Mouse (Mus musculus): Measurements from ENCODE around the gene Arhgap27. TPM values are rescaled to one million over a fixed set of nuclear protein-coding genes. Genes with fewer than 3 reads are reported as not detected.
"Not testable (repeated sequence)": the region's sequence is repeated elsewhere in the genome, so short reads cannot be mapped to it uniquely, and the experiment has no call there.

The Arhgap27 gene
- total RNA-seq (2022): 10 to 100 TPM; 17.6 to 21.1 (median 19.1) TPM

GRCm38 (mm10) chr11:103363214-103364148, at the start of gene Arhgap27:
TSS of gene Arhgap27 (minus strand) at chr11:103363692.
- no peak for DNase-seq (ENCODE audit: low spot score in 2 of 2)

GRCm38 (mm10) chr11:103412950-103413423, 49.5 kb upstream of the Arhgap27 start:
- DNase-seq (ENCODE audit: low spot score in 2 of 2): no peak

GRCm38 (mm10) chr11:103411981-103412949, 48.8 kb upstream of the Arhgap27 start, which contains the start of gene Plekhm1:
TSS of gene Plekhm1 (minus strand) at chr11:103412687.
- peak; percentile 80 to 94 for DNase-seq (ENCODE audit: low spot score in 2 of 2)

- DNase-seq (ENCODE audit: low spot score in 2 of 2): no peak
Observed at GRCm38 (mm10) chr11:103411301-103411700, 47.8 kb upstream of the Arhgap27 start.

DNA sequence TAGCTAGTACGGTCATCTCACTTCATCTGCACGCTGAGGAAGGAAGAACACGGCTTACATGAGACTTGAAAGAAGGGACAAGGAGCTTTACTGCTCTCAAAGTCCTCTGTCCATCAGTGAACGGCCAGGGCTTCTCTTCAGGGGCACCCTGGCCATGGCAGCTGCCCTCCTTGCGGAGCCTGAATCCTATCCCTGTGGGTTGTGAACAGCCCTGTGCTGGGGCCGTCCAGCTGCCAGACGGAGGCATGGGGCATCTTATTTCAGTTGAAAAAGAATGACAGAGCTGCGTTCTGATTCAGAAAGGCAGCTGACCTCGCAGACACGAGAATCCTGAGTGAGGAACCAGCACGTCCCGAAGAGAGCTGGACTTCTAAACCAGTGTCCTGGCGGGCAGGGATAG, 45.4 kb upstream of the Arhgap27 start:
- no peak for DNase-seq (ENCODE audit: low spot score in 2 of 2)

GRCm38 (mm10) chr11:103407136-103407535, 43.6 kb upstream of the Arhgap27 start:
- not testable (repeated sequence) for DNase-seq (ENCODE audit: low spot score in 2 of 2)

- DNase-seq (ENCODE audit: low spot score in 2 of 2): no peak
Observed at GRCm38 (mm10) chr11:103406551-103406950, 43.1 kb upstream of the Arhgap27 start.

DNA sequence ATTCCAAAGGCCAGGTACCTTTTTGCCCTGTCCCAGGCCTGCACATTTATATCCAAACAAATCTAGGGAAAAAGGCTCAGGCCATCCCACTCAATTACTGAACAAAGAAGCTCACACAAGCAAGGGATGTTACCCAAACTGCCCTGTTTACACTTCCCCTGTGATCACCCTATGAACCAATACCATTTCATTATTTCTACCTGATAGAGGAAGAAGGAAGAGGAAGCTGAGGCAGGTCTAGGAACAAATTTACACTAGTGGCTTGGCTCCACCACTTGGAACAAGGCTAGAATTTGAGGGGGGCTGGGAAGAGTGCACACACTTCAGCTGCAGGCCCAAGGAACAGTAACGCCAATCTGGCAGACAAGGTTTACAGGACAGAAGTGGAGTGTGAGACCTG, 42.3 kb upstream of the Arhgap27 start:
- DNase-seq (ENCODE audit: low spot score in 2 of 2): no peak

GRCm38 (mm10) chr11:103404618-103405017, 41.1 kb upstream of the Arhgap27 start:
- DNase-seq (ENCODE audit: low spot score in 2 of 2): no peak

DNA sequence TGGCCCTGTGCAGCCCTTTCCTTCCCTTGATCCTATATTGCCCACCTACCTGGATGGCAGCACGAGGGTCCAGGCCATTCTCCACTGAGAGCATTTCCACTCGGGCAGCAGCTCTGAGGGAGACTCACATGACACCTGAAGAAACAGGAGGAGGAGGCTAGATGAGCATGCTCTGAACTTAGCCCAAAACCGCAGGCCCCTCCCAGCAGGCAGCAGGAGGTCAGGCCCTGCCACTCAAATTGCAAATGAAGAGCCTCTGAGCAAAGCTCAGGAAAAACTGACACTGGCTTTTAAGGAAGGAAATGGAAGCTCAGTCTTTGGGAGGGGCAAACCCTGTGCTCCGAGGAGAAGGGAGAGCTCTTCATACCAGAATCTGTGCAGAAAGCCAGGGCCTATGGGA, 40.3 kb upstream of the Arhgap27 start:
- DNase-seq (ENCODE audit: low spot score in 2 of 2): no peak

DNA sequence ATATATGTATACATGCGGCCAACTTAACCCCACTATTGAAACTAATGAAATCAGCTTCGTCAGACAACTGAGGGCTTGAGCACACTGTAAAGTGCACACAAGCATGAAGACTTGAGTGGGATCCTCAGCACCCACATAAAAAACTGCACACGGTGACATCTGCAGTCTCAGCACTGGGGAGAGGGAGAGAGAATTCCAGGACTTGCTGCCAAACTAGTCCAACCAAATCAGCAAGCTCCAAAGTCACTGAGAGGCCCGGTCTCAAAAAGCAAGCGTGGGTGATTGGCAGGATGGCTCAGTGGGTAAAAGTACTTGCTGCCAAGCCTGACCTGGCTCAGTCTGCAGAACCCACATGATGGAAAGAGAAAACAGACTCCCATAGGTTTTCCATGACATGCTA, 39.2 kb upstream of the Arhgap27 start:
- peak in 1 of 2 experiments; percentile 38 for DNase-seq (ENCODE audit: low spot score in 2 of 2)

DNA sequence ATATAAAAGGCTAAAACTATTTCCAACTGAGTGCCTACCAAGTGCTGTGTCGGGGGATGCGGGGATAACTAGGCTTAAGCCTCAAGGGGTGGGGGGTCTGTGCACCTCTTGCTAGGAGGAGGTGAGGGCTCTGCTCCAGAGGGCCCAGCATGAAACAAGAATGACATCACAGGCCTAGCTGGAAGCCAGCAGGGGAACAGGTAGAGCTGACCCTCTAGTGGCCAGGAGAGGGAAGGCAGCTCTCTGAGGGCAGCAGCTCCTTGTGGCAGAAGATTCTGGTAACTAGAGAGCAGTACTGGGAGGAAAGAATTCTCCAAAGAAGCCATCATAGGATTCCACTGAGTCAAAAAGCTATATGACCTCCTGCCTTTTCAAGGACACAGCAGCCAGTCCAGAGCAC, 38.7 kb upstream of the Arhgap27 start:
- no peak for DNase-seq (ENCODE audit: low spot score in 2 of 2)

DNA sequence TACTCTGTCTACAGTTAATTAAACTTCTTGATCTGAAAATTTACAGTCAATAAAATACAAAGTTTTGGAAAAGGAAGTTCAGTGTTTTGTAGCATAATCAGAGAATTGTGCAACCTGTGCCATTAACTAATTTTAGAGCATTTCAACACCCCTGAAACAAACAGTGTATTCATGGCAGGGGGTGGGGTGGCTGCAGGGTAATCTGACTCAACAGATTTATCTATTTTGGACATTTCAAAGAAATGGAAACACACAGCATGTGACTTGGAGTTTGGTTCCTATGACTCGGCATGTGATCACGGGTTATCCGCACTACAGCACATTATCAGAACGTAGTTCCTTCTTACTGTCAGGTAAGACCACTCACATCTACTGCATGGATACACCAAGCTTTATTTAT, 36.5 kb upstream of the Arhgap27 start:
- DNase-seq (ENCODE audit: low spot score in 2 of 2): no peak

DNA sequence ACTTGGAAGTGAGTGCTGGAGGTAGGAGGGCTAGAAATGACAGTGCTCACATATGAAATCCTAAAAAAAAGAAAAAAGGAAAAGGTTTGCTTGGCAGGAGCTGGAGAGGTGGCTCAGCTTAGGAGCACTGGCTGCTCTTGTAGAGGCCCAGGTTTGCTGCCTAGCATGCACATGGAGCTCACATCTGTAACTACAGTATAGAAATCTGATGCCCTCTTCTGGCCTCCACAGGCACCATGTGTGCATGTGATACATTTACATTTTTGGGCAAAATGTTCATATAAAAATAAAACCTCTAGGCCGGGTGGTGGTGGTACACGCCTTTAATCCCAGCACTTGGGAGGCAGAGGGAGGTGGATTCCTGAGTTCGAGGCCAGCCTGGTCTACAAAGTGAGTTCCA, 35.6 kb upstream of the Arhgap27 start:
- no peak for DNase-seq (ENCODE audit: low spot score in 2 of 2)

DNA sequence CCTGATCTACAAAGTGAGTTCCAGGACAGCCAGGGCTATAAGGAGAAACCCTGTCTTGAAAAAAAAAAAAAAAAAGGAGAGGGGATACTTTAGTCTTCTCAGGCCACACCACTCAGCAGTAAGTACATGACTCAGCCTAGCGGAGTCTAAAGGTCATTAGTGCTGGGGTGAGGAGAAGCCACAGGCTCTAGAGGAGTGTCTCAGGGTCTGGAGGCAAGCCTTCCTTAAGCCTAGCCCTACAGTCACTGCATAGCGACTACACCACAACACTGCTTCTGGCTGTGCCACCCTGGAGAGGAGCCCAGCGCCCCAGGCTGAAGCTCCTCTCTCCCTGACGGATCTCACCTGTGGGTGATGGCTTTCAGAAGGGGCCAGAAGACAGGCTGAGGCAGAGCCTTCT, 33.2 kb upstream of the Arhgap27 start:
- no peak for DNase-seq (ENCODE audit: low spot score in 2 of 2)

DNA sequence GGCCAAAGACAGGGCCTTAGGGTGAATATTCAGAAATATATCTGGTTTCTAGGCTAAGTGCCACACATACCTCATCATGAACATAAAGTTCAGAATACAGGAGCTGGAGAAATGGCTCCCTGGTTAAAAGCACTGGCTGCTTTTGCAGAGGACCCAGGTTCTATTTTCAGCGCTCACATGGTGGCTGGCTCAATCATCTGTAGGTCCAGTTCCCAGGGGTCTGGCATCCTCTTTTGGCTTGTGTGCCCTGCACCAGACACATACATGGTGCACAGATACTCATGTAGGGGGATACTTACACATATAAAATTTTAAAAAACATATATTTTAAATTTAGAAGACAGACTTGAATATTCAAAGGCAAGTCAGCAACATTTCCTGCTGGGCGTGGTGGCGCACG, 32.7 kb upstream of the Arhgap27 start:
- no peak for DNase-seq (ENCODE audit: low spot score in 2 of 2)

- DNase-seq (ENCODE audit: low spot score in 2 of 2): no peak
Observed at GRCm38 (mm10) chr11:103394604-103395003, 31.1 kb upstream of the Arhgap27 start.

- DNase-seq (ENCODE audit: low spot score in 2 of 2): no peak
Observed at GRCm38 (mm10) chr11:103394025-103394424, 30.5 kb upstream of the Arhgap27 start.

DNA sequence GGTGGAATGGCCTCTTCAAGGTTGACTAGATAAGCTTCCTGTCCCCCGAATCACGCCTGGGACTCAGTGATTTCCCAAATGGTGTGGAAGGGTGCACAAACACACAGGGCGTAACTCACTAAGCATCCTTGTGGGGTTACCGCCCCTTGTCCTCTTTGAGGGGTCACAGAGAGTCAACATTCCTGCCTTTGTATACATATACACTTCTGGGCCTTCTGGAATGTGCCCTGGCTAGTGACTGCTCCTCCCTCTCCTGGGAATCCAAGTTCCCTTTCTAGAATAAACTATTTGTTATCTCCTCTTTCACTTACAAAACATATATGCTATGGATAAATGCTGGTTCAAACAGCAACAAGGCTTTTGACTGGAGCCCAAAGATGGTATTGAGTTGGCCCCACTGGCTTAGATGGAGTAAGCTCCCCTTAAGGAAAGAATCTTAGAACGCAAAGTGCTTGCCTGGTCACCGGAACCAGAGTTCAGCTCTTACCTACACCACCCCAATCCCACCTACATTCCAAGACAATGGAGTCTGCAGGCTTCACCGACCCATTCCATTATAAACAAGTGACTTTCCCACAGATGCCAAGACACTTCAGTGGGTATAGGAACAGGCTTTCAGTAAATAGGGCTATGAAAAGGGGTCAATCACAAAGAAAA, 24.5 kb upstream of the Arhgap27 start:
- DNase-seq (ENCODE audit: low spot score in 2 of 2): no peak

- no peak for DNase-seq (ENCODE audit: low spot score in 2 of 2)
Observed at GRCm38 (mm10) chr11:103386827-103387226, 23.3 kb upstream of the Arhgap27 start.

- DNase-seq (ENCODE audit: low spot score in 2 of 2): peak in 1 of 2 experiments; percentile 63
Observed at GRCm38 (mm10) chr11:103381956-103382613, 18.6 kb upstream of the Arhgap27 start.
